Mouse (Mus musculus): ENCODE measurements around the gene Cd3eap. TPM values are rescaled to one million over a fixed set of nuclear protein-coding genes. Genes with fewer than 3 reads are reported as not detected.

Cd3eap gene
- polyA plus RNA-seq, 1 experiment from 2014 or later, result 16.6 TPM

GRCm38 (mm10) chr7:19349188-19349915, 9.9 kb downstream of the Cd3eap start:
- DNase-seq (ENCODE audit: low read depth, low spot score) (no peak), ATAC-seq (no peak)
- POLR2A ChIA-PET, result no interaction called here

GRCm38 (mm10) chr7:19344938-19345471, 14.3 kb downstream of the Cd3eap start:
- POLR2A ChIA-PET, result interaction anchor here (0.5 to 1.2 kb wide), 3 partner anchors 35 to 55 kb away, joined by 3 to 4 read pairs (median 4); partner anchors contain the start of gene Fosb
- TF ChIP-seq CTCF (IDR thresholded peaks at IDR 0.05), result no peak
- DNase-seq (ENCODE audit: low read depth, low spot score) (peak; percentile 98), ATAC-seq (peak; percentile 89)
- H3K27me3 ChIP-seq, result no peaks in the 10 kb centered on the region
- CTCF ChIA-PET, result interaction anchor here (1.0 to 4.9 kb wide), 6 partner anchors 14 to 135 kb away, joined by 3 to 57 read pairs (median 7); partner anchors contain the start of genes Cd3eap and Ppp1r13l
- in situ Hi-C loops (cut with MboI; ENCODE audit: low pct_unique_long_range_greater_than_20kb), result loop anchor here (5.0 kb wide), 1 partner anchor 43 kb away; no protein-coding TSS in a partner anchor

More at GRCm38 (mm10) chr7:19349188-19349915, 9.9 kb downstream of the Cd3eap start:
- in situ Hi-C loops (cut with MboI; ENCODE audit: low pct_unique_long_range_greater_than_20kb), result no loop called here
- CTCF ChIA-PET, result interaction anchor here (0.6 kb wide), 1 partner anchor 10 kb away, joined by 3 read pairs; the partner anchor contains the start of genes Cd3eap and Ppp1r13l
- H3K27me3 ChIP-seq, result no peaks in the 10 kb centered on the region
- no peak for TF ChIP-seq CTCF (IDR thresholded peaks at IDR 0.05)

- ATAC-seq (peak; percentile 11), DNase-seq (ENCODE audit: low read depth, low spot score) (no peak)
- ChIA-PET CTCF (interaction anchor here (1.0 to 4.9 kb wide), 11 partner anchors 17 to 135 kb away, joined by 3 to 57 read pairs (median 10); no protein-coding TSS in a partner anchor), POLR2A (interaction anchor here (0.5 to 1.4 kb wide), 4 partner anchors 35 to 55 kb away, joined by 3 to 5 read pairs (median 4); partner anchors contain the start of gene Fosb)
- no peaks in the 10 kb centered on the region for H3K27me3 ChIP-seq
- no peak for TF ChIP-seq CTCF (IDR thresholded peaks at IDR 0.05)
- in situ Hi-C loops (cut with MboI; ENCODE audit: low pct_unique_long_range_greater_than_20kb), result loop anchor here (5.0 kb wide), 1 partner anchor 42 kb away; no protein-coding TSS in a partner anchor
These were observed 14.9 kb downstream of the Cd3eap start, which contains the start of gene Ercc1 for GRCm38 (mm10) chr7:19344237-19344847. TSS of gene Ercc1 (plus strand) at chr7:19344778.

DNA sequence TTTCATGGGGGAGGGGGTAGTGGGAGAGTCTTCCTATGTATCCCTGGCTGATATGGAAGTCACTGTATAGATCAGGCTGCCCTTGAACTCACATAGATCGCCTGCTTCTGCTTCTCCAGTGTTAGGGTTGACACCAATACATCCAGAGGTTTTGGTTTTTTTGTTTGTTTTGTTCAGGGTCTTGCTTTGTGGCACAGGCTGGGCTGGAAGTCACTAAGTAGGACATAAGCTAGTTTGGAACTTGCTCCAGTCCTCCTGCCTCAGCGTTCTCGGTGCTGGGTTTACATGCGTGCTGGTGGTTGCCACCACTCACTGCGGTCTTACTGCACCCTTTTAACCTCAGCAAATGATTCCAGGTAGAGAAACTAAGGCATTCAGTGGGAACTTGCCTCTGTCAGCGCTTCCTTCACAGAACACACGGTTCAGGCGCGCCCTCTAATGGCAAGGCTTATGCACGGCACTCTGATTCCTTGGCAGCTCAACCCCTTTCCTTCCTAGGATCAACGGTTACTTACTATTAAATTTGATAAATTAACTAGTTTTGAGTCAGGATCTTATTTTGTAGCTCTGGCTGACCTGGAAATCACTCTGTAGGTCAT, 16.0 kb downstream of the Cd3eap start:
- in situ Hi-C loops (cut with MboI; ENCODE audit: low pct_unique_long_range_greater_than_20kb), result loop anchor here (5.0 kb wide), 1 partner anchor 41 kb away; no protein-coding TSS in a partner anchor
- ATAC-seq, result no peak
- no peak for TF ChIP-seq CTCF (IDR thresholded peaks at IDR 0.05)
- no peak for DNase-seq (ENCODE audit: low read depth, low spot score)
- ChIA-PET POLR2A (interaction anchor here (1.4 kb wide), 1 partner anchor 34 kb away, joined by 5 read pairs; no protein-coding TSS in a partner anchor), CTCF (interaction anchor here (0.9 to 4.9 kb wide), 22 partner anchors 9 to 110 kb away, joined by 3 to 57 read pairs (median 5); no protein-coding TSS in a partner anchor)
- H3K27me3 ChIP-seq, result no peaks in the 10 kb centered on the region

DNA sequence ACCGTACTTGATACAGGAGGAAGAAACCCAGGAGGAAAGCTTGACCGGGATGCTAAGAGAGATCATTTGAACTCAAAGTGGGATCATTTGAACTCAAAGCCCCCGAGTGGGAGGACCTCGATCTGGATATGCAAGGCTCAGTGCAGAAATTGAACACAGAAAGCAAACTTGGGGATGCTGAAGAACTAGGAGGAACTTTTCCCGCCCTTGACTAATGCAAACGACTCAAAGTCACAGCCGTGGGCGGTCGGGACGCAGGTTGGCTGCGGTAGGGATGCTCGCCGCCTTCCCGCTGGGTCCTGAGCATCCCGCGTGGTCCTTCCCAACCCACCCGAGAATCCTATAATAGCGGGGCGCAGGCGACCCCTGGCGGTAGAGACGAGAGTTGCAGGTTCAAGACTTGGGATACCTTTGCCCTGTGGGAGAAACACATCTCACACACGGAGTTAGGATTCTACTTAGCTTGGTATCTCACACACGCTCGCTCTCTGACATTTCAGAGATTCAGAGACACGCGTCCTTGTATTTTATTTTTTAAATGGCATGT, 16.7 kb downstream of the Cd3eap start:
- ChIA-PET POLR2A (interaction anchor here (0.7 to 1.4 kb wide), 5 partner anchors 16 to 114 kb away, joined by 3 to 5 read pairs (median 3); partner anchors contain the start of gene Opa3), CTCF (interaction anchor here (0.9 to 4.9 kb wide), 20 partner anchors 9 to 116 kb away, joined by 3 to 57 read pairs (median 5); no protein-coding TSS in a partner anchor)
- TF ChIP-seq CTCF (IDR thresholded peaks at IDR 0.05), result no peak
- ATAC-seq, result no peak
- in situ Hi-C loops (cut with MboI; ENCODE audit: low pct_unique_long_range_greater_than_20kb), result loop anchor here (5.0 kb wide), 1 partner anchor 40 kb away; no protein-coding TSS in a partner anchor
- DNase-seq (ENCODE audit: low read depth, low spot score), result no peak
- no peaks in the 10 kb centered on the region for H3K27me3 ChIP-seq

- no peak for TF ChIP-seq CTCF (IDR thresholded peaks at IDR 0.05)
- ChIA-PET POLR2A (interaction anchor here (0.7 to 1.2 kb wide), 4 partner anchors 17 to 113 kb away, joined by 3 to 4 read pairs (median 3); partner anchors contain the start of gene Opa3), CTCF (interaction anchor here (0.9 to 4.9 kb wide), 15 partner anchors 8 to 116 kb away, joined by 4 to 57 read pairs (median 7); no protein-coding TSS in a partner anchor)
- no peaks in the 10 kb centered on the region for H3K27me3 ChIP-seq
- in situ Hi-C loops (cut with MboI; ENCODE audit: low pct_unique_long_range_greater_than_20kb), result loop anchor here (5.0 kb wide), 1 partner anchor 40 kb away; no protein-coding TSS in a partner anchor
- no peak for ATAC-seq
- no peak for DNase-seq (ENCODE audit: low read depth, low spot score)
These were observed 17.4 kb downstream of the Cd3eap start for GRCm38 (mm10) chr7:19341761-19342409.

- CTCF ChIA-PET, result interaction anchor here (1.7 to 4.9 kb wide), 4 partner anchors 13 to 60 kb away, joined by 4 to 57 read pairs (median 15); no protein-coding TSS in a partner anchor
- POLR2A ChIA-PET, result no interaction called here
- no peak for TF ChIP-seq CTCF (IDR thresholded peaks at IDR 0.05)
- in situ Hi-C loops (cut with MboI; ENCODE audit: low pct_unique_long_range_greater_than_20kb), result loop anchor here (5.0 kb wide), 1 partner anchor 39 kb away; no protein-coding TSS in a partner anchor
- DNase-seq (ENCODE audit: low read depth, low spot score) (no peak), ATAC-seq (no peak)
- H3K27me3 ChIP-seq, result no peaks in the 10 kb centered on the region
These were observed 18.0 kb downstream of the Cd3eap start for GRCm38 (mm10) chr7:19341250-19341649.

GRCm38 (mm10) chr7:19338596-19338995, 20.7 kb downstream of the Cd3eap start:
- in situ Hi-C loops (cut with MboI; ENCODE audit: low pct_unique_long_range_greater_than_20kb), result no loop called here
- H3K27me3 ChIP-seq, result no peaks in the 10 kb centered on the region
- TF ChIP-seq CTCF (IDR thresholded peaks at IDR 0.05), result no peak
- ChIA-PET POLR2A (no interaction called here), CTCF (interaction anchor here (1.3 to 2.5 kb wide), 3 partner anchors 30 to 43 kb away, joined by 3 to 10 read pairs (median 3); no protein-coding TSS in a partner anchor)
- DNase-seq (ENCODE audit: low read depth, low spot score) (no peak), ATAC-seq (peak; percentile 77)

Measured in Patski (cell line).